Mouse (Mus musculus) forebrain, embryonic 15.5 days (tissue): ENCODE results near the gene Vmn2r113. TPM values are rescaled to one million over a fixed set of nuclear protein-coding genes. Genes with fewer than 3 reads are reported as not detected.
"Not testable (repeated sequence)": the region's sequence is repeated elsewhere in the genome, so short reads cannot be mapped to it uniquely, and the experiment has no call there.

Experiments
- ATAC-seq: fragments of 200-750 bp; cut with Nextera tagmentation; replicated peaks from 2 replicates; pipeline ENCODE4 v1.8.0; 2017; ENCODE audit warnings: mild to moderate bottlenecking, moderate TSS enrichment, moderate library complexity
- H3K27ac ChIP-seq: fragments of 300-500 bp; sonication (generic); replicated peaks from 2 replicates; pipeline ENCODE4 v1.5.1; 2015; ENCODE audit warnings: mild to moderate bottlenecking, inconsistent platforms
- H3K27me3 ChIP-seq: fragments of 300-500 bp; sonication (generic); 2 replicates; pipeline ENCODE4 v1.6.1; 2015; ENCODE audit warnings: inconsistent platforms
- H3K36me3 ChIP-seq: fragments of 300-500 bp; sonication (generic); 2 replicates; pipeline ENCODE4 v1.6.1; 2015; ENCODE audit warnings: mild to moderate bottlenecking, inconsistent platforms
- H3K4me1 ChIP-seq: fragments of 300-500 bp; sonication (generic); 2 replicates; pipeline ENCODE4 v1.6.1; 2015; ENCODE audit warnings: inconsistent platforms
- H3K4me2 ChIP-seq: fragments of 300-500 bp; sonication (generic); replicated peaks from 2 replicates; pipeline ENCODE4 v1.6.1; 2015; ENCODE audit warnings: mild to moderate bottlenecking, inconsistent platforms
- H3K4me3 ChIP-seq: fragments of 300-500 bp; sonication (generic); 2 replicates; pipeline ENCODE4 v1.5.1; 2015; ENCODE audit warnings: mild to moderate bottlenecking, inconsistent platforms
- H3K9ac ChIP-seq: fragments of 300-500 bp; sonication (generic); replicated peaks from 2 replicates; pipeline ENCODE4 v1.6.1; 2015; ENCODE audit warnings: mild to moderate bottlenecking, inconsistent platforms
- H3K9me3 ChIP-seq: fragments of 300-500 bp; sonication (generic); 2 replicates; pipeline ENCODE4 v1.6.1; 2016; ENCODE audit warnings: inconsistent platforms
- WGBS: fragments of 180-500 bp; shearing (Covaris S2); methylation state at CpG from one replicate; pipeline ENCODE4 v1.1.7; 2015; ENCODE audit warnings: mixed read lengths; 5-methylcytosine and 5-hydroxymethylcytosine counted together
- polyA plus RNA-seq: library from polyadenylated mRNA; unstranded; fragments of >200 nt; fragmentation: Nextera tagmentation; extraction: Ambion mirVana; gene quantifications from 2 replicates; pipeline ENCODE4 v1.2.1, GENCODE M21; 2015

The Vmn2r113 gene
- not detected in 2 replicates for polyA plus RNA-seq

DNA sequence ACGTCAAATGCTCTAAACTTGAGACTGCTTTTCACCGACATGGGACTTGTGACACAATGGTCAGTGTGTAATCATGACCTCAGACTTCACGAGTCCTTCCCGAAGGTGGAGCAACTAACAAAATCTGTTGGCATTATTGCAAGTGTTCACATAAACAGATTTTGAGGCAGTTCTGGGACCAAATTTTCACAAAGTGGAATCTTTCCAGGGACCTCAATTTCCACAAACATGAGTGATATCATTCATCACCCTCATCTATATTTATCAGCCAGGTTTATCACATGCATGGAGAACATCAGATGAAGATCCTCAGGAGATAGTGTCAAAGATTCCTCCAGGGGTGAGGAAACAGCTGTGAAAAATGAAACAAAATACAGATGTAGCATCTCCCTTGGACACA lies at the start of gene Vmn2r113:
Gene Vmn2r113 (plus strand): TSS at position 301 of the 400 bp plus-strand sequence.
- not testable (repeated sequence) for ATAC-seq, H3K9ac ChIP-seq, H3K9me3 ChIP-seq, H3K4me2 ChIP-seq, H3K36me3 ChIP-seq, H3K27ac ChIP-seq, H3K4me1 ChIP-seq, H3K27me3 ChIP-seq, H3K4me3 ChIP-seq
- WGBS: no CpG with 5 or more reads among the region's 4 CpGs

Other genes with a start within 250 kb of the Vmn2r113 start
- gene Zfp945, start 75.8 kb upstream of the Vmn2r113 start, polyA plus RNA-seq: 22.3 and 24.0 TPM in 2 replicates
- not detected in 2 replicates for gene Vmn2r-ps130, start 118.2 kb downstream of the Vmn2r113 start, polyA plus RNA-seq